Mouse (Mus musculus) left cerebral cortex, adult 9 months (tissue): ENCODE data around the gene Olfr452.

Experiments used
- DNase-seq, 2 experiments: peaks; one replicate each; pipeline ENCODE4 v3.0.0; 2022; ENCODE audit warnings: low spot score in 2 of 2

Olfr452 gene

DNA sequence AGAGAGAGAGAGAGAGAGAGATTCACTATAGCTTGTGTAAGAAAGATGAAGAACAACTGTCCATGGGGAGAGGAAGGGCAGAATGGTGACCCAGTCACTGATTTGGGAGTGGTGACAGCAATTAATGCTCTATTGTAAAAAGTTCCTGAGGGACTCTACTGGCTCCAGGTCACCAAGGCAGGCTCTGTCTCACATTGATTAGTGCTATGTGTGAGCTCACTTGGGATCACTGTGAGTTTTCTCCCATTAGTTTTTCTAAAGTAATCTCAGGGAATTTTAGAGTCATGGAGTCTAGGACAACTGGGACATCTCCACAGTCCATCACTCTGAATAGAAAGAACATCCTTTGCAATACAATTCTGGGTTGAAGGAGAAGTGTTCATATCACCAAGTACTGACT is at the start of gene Olfr452:
Gene Olfr452 (plus strand): TSS at position 301 of the 400 bp plus-strand sequence.
- no peak for DNase-seq

GRCm38 (mm10) chr6:42739071-42739470 is 45.8 kb upstream of the Olfr452 start, which contains the start of gene Olfr453:
Gene Olfr453, plus strand, starts transcription at chr6:42739371.
- no peak for DNase-seq

DNA sequence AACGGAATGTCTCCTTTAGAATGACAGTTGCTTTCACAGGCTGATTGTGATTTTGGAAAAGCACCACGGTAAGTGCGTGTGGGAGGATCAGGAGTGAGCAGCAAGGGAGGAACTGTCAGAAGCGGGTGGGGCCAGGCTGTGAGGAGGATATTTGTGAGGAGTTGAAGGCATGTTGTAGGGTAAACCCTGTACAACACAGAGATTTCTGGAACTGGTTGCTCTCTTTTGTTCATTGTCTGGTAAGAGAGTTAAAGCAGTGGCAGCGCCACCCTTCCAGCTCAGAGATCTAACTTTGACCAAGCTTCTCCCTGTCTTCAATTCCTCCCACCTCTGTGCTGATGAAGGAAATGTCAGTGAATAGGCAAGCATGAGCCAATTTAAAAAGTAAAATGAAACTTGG is 42.6 kb upstream of the Olfr452 start:
- DNase-seq: peak in 1 of 2 experiments; percentile 10

GRCm38 (mm10) chr6:42747846-42748245 is 37.0 kb upstream of the Olfr452 start:
- no peak for DNase-seq

DNA sequence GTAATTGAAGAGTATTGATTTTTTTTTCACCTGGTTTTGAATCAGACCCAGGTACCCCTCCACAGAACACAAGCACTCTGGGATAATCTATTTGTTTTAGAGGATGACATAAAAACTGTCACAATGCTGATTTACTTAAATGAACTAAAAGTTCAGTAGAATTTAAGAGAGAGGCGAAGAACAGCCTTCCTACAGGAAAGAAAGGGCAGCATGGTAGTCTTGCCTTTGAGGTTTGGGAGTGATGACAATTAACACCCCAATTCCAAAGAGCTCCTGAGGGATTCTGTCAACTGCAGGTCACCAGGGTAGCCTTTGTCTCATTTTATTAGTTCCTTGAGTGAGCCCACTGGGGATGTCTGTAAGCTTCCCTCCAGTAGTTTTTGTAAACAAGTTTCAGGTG is 28.8 kb upstream of the Olfr452 start, which contains the start of gene Olfr38:
Gene Olfr38 (plus strand): TSS at position 301 of the 400 bp plus-strand sequence.
- DNase-seq: no peak

DNA sequence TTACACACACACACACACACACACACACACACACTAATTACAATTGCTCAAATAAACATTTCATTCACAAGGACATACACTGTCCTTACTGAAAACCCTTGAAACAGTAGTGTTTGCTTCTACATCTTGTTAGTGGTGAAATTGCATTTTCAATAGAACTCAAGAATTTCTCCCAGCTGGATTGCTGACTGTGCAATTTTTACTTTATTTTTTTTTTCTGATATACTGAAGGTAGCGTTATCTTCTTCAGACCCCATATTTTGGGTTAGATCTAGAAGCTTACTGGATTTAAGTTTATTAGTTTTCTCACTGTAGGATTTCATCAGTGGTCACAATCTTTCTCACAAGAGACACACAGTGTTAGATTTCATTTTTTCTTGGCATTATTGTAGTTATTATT is 7.8 kb upstream of the Olfr452 start:
- DNase-seq: no peak

DNA sequence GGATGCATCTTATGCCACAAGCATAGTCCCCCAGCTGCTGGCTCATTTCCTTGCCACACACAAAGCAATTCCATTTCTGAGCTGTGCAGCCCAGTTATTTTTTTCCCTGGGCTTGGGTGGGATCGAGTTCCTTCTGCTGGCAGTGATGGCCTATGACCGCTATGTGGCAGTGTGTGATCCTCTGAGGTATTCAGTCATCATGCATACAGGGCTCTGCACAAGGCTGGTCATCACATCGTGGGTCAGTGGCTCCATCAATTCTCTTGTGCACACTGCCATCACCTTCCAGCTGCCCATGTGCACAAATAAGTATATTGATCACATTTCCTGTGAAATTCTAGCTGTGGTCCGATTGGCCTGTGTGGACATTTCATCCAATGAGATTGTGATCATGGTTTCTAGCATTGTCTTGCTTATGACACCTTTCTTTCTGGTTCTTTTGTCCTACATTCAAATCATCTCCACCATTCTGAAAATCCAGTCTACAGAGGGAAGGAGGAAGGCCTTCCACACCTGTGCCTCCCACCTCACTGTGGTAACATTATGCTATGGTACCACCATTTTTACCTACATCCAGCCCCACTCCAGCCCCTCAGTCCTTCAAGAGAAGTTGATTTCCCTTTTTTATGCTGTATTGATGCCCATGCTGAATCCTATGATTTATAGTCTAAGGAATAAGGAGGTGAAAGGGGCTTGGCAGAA is 5.5 kb downstream of the Olfr452 start:
- DNase-seq: no peak

DNA sequence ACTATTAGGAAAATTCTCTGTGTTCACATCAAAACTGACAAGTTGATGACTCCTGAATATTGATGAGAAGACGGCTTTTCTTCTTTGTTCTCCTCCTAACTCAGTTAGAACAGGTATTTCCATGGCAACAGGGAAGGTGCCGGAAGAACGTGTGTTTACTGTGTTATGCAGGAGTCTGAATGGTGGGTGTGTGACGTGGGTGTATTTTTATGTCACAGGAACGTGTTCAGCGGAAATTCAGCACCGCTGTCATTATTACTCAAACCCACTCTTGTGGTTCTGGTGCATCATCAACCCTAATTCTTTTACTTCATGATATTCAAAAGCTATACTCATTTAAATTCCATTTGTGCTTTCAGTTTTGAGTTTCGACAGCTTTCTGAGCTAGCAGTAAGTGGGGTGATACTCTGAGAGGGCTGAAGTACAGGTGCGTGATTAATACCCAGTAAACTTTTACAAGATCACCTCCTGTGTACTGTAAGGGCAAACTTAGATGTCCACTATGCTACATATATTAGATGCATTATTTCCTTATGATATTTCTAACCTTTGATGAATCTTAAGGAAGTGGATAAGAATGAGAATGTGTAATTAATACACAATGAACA is 6.2 kb downstream of the Olfr452 start:
- DNase-seq: peak; percentile 12 to 42

- DNase-seq: no peak
These were observed 10.1 kb downstream of the Olfr452 start for GRCm38 (mm10) chr6:42794982-42795381.

- DNase-seq: no peak
These were observed 26.7 kb downstream of the Olfr452 start, which contains the start of gene Olfr450 for GRCm38 (mm10) chr6:42811639-42812038. Gene Olfr450, plus strand, starts transcription at chr6:42811939.

DNA sequence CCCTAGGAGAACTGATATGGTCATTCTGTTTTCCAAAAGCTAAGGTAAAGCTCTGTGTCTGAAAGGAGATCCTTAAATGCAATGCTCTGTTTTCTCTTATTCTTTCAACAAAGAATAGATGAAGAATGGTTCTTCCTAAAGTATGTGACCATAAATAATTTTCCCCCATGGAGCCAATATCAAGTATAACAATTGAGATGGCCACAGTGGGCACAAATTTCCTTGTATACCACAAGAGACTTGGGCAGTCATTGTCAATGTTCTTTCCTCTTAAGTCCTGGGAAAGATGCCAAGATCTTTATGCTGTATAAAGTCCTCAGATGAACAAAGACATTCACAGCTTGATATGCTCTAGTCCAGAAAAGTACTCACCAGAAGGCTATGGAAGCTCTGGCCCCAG is 49.2 kb downstream of the Olfr452 start, which contains the start of gene Olfr449:
Gene Olfr449 (plus strand): TSS at position 301 of the 400 bp plus-strand sequence.
- no peak for DNase-seq
